Mouse (Mus musculus) liver, adult (tissue): ENCODE measurements around the gene Olfr1330.
"Not testable (repeated sequence)": the region's sequence is repeated elsewhere in the genome, so short reads cannot be mapped to it uniquely, and the experiment has no call there.

Source experiments
- GATA4 ChIP-seq: IDR thresholded peaks from 2 replicates; pipeline ENCODE4 v1.6.1; 2014; ENCODE audit warnings: mild to moderate bottlenecking, low read length; ENCODE audit not compliant: insufficient replicate concordance

Olfr1330 gene

DNA sequence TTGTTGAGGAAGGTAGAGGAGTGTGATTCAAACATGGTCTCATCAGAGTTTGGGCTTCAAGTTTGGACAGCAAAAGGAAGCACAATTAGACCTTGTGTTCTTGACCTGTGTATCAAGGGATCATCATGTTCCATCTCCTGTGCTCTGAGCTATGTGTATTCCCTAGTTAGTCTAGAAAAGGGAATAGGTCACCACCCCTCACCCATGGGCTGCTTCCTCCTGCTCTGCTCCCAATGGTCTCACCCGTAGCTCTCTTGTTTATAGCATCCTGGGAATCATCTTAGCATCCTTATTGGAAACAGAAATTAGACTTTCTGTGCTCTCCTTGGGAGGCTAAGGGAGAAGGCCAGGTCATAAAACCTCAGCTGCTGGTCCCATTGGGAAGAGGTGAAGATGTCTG lies at the start of gene Olfr1330:
Gene Olfr1330 (plus strand): TSS at position 301 of the 400 bp plus-strand sequence.
- no peak for TF ChIP-seq GATA4

- no peak for TF ChIP-seq GATA4
Measured at GRCm38 (mm10) chr4:118861791-118862190, 26.6 kb upstream of the Olfr1330 start.

DNA sequence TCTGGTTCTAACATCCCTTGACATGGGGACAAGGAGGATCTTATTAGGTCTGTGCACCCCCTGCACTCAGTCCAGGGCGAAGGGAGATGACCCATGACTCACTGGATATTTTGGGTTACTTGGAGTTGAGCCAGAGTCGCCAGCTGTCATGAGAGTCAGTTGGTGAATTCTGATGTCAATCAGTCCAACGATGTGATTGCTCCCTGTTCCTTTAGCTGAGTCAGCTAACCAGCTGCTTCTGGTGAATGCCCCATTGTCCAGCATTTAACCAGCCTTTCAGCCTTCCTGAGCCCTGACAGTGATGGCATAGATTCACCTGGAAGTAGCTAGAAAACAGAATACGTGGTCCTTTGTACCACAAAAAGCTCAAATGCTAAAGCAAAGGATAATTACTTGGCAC lies 25.7 kb upstream of the Olfr1330 start:
- no peak for TF ChIP-seq GATA4

DNA sequence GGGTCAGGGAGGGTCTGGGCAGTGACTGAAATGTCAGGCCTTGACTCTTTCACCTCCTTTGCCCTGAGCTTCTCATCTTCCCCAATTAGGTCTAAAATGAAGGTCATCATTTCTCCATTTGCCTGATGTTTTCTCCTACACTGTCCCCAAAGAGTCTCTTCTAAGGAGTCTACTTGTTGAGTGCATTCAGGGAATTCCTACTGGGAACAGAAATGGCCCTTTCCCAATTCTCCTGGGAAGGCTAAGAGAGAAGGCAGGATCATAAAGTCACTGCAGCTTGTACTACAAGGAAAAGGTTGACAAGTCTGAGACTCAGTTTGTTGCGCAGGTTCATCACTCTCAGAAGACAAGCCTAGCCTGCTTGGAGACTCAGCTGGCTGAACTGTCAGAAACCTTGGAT lies 24.0 kb upstream of the Olfr1330 start, which contains the start of gene Olfr1331:
Gene Olfr1331 (plus strand): TSS at position 301 of the 400 bp plus-strand sequence.
- no peak for TF ChIP-seq GATA4

DNA sequence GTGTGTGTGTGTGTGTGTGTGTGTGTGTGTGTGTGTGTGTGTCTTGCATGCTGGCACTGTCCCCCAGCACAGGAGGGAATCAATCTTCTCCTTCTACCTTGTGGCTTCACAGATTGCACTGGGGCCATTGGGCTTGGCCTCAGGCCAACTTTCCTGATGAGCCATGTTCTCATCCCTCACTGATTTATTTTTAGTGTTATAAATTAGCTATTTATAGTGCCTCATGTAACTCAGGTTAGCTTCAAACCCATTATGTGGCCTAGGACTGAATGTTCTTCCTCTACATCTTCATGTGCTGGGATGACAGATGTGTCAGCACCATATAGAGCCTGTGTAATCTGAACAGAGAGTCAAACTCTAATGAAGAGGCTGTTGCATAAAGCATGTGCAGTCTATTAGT lies 20.8 kb upstream of the Olfr1330 start:
- no peak for TF ChIP-seq GATA4

GRCm38 (mm10) chr4:118901981-118902380 lies 13.6 kb downstream of the Olfr1330 start:
- no peak for TF ChIP-seq GATA4

DNA sequence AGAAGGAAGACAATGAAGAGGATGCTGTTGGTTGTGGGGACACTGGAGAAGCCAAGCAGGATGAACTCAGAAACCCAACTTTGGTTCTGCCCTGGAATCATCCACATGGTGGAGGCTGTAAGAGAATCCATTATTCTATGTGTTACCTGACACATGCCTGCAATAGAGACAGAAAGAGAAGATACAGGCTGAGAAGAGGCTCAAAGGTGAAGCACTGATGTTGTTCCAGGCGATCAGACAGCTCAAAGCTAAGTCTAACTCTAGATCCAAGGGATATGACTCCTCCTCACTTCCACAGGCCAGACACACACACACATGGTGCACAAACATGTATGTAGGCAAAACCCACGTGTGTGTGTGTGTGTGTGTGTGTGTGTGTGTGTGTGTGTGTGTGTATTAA lies 29.0 kb downstream of the Olfr1330 start, which contains the start of gene Olfr1329:
Gene Olfr1329 (minus strand): TSS at position 101 of the 400 bp plus-strand sequence.
- not testable (repeated sequence) for TF ChIP-seq GATA4

- TF ChIP-seq GATA4: no peak
Measured at GRCm38 (mm10) chr4:118938512-118938911, 50.1 kb downstream of the Olfr1330 start, which contains the start of gene Olfr1328. Gene Olfr1328, minus strand, starts transcription at chr4:118938612.
